Mouse (Mus musculus) heart, postnatal 4 days (tissue): Measurements from ENCODE around the gene Ilf2. TPM values are rescaled to one million over a fixed set of nuclear protein-coding genes. Genes with fewer than 3 reads are reported as not detected.

Experiments used
- DNase-seq: peaks from one replicate; pipeline ENCODE4 v3.0.0; 2021
- total RNA-seq, 2 experiments: library from RNA; stranded (reverse); gene quantifications; 2 replicates each; pipeline ENCODE4 v1.2.3; 2021

Gene Ilf2
- total RNA-seq, 2 experiments from 2014 or later: 69.0 to 74.2 TPM

DNA sequence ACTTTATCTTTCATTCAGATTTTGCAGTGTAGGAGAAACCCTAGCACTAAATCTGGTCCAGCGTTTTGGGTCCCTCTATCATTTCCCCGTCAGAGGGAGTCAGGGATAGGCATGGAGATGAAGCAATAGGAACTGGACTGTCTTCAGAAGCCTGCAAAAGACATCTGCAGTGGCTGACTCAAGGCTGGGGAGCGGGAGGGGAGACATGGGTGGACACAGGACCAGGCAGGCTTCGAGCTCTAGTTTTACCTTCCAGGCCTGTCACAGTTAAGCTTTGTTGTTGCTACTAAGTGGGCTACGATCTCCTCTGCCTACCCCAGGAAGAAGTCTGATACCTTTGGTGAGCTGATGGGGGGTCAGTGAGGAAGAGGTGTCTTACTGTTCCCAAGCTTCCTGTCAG lies 36.4 kb downstream of the Ilf2 start:
- DNase-seq: no peak

DNA sequence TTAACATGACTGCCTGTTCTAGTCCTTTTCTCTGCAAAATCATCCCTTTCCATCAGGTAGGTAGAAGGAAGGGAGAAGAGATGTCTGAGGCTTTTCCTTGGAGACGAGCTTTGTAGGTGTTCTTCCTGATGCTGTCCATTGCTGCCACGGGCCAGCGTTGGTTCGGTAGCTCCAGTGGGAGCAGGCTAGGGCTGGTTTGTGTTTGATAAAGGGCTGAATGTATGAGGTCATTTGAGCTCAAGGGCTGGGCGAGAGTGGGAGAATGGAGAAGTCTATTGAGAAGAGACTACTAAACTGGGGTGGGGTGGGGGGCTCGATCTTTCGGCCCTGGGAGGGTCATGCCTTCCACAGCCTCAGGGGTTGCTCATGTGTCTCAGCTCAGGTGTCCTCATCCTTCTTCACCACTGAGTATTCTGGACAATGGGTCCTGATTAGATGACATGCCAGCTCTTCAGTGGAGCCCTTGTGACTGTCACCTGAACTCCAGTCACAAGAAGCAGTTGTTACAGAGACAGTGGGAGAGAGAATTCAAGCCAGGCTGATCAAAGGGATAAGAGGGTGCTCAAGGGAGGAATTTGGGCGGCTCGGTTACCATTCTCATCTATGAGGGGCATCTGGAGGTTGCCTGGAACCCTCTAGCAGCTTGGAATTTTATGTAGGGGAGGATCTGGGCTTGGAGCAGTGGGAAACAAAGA lies 37.2 kb downstream of the Ilf2 start:
- DNase-seq: no peak

DNA sequence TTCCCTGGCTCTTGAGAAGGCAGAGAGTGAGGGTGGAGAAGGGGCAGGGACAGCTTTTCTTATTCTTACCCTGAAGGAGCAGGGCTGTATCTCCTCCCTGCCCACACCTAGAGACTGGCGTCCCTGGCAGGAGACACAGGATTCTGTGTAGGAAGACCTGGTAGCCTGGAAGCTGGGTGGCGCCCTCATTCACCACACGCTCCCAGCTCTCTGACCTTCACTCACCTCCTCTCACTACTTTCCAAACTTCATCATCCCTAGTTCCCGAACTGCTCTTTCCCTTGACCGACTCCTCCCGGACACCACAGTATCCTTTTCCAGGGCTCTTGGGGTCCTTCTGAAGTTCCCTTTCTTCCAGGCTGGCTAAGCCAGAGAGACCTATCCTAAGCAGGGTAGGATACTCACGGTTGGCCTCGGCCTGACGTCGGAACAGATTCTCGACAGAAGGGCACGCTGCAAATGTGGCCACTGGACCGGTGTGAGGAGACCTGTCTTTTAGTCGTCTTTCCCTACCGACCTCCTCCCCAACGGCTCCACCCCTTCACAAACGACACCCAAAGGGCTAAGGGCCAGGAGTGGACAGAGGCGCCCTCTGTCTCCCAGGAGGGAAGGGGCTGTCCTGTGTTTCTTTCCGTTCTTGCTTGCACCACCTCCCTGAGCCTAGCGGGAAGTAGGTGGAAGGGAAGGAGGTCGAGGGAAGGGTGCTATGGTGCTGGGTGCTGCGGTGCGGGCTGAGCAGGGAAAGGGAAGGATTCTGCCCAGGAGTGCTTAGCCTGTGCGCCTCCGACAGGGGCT lies 38.1 kb downstream of the Ilf2 start, which contains the start of the genes S100a1 and S100a13:
Gene S100a1 (minus strand): TSS at position 597 of the 795 bp plus-strand sequence.
Gene S100a13 (plus strand): TSS at position 640 of the 795 bp plus-strand sequence.
- DNase-seq: peak; percentile 80

DNA sequence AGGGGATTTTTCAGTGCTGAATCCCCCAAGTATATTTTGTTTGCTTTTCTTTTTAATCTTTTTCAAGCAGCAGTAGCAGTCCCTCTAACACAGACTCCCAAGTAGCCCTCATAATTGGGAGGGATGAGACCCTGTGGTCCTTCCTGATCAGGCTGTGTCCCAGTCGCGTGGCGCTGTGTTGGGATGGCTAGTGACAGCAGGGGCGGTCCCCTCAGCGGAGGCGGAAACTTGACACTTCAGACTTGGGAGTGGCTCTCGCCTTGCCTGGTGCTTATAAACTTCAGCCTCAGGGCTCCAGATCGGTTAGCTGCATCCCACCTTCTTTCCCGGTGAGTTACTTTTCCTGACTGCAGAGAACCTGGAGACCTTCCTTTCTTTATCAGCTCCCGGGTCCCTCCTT lies 38.8 kb downstream of the Ilf2 start:
- DNase-seq: peak; percentile 80

DNA sequence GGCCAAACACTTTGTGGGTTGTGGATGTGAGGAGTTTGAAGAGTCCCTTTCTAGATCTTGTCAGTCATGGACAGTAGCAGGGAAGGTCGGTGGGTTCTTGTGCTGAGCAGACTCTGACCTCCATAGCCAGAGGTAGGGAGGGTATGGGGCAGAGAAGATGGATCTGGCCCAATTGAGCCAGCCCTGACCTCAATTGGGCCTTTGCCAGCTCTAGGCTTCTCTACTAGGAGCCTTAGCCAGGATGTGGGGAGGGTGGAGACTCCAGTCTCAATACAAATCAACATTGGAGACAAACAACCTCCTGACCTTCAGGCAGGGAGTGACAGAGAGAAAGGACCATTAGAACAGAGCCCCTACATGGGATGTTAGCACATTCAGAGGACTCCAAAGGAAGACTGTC lies 39.3 kb downstream of the Ilf2 start:
- peak; percentile 49 for DNase-seq

DNA sequence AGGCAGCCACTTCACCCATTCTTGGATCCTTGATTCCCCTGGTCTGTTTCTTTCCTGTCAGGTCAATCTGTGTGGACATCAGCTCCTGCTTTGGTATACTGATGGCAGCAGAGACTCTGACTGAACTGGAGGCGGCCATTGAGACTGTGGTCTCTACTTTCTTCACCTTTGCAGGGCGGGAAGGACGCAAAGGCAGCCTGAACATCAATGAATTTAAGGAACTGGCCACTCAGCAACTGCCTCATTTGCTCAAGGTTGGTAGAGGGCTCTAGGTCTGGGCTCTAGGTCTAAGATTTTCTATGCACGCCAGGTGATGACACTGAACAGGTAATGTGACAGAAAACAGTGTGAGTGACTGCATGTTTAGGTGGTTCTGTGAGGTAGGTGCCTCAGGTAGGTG lies 39.9 kb downstream of the Ilf2 start:
- no peak for DNase-seq

DNA sequence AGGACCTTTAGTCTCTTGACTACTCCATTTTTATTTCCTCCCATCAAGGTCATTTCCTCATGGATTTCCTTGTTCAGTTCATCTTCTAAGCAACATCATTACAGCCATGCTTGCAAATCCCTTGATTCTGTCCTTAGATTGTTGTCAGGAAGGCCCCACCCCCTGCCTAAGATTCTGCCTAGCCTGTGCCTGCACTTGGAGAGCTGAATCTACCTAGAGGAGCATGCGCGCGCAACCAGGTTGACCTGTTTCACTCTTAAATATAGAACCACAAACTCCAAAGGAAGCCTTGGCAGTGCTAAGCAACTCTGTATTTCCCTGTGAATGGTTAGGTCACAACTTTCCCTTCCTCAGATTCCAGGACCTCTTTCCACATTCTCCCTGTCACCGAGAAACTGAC lies 41.8 kb downstream of the Ilf2 start:
- DNase-seq: no peak

DNA sequence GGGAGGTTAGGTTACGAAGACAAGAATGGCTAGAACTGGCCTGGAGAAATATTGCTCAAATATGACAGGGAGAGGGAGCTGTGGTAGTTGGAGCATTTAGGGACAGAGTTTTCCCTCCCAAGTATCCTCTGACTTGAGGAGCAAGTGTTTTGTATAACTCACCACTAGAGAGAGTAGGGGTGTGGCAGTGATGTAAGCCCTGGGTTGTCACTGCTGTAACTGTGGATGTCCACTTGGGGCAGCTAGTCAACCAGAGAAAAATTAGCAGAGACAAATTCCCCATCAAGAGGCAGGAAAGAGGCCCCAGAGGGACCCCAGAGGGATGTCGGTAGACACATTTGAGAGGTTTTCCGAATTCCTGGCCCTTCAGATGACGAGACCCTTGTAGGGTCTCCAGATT lies 49.5 kb downstream of the Ilf2 start:
- DNase-seq: peak; percentile 61

DNA sequence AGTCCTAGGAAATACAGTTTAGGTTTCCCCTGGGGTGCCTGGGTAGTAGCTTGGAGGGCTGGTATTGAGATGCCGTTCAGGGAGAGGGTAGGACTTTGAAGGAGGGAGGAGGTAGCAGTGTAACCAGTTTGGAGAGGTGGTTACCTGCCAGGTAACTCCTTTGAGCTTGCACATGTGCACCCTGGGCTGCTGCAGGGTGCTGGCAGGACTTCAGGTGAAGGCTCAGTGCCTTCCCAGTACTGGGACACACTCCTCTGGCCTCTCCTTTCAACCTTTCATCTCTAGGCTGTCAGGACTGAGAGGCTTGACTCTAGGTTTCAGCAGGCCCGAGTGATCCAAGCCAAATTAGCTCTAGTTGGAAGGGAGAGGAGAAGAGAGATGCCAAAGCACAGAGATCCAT lies 50.1 kb downstream of the Ilf2 start:
- DNase-seq: no peak

DNA sequence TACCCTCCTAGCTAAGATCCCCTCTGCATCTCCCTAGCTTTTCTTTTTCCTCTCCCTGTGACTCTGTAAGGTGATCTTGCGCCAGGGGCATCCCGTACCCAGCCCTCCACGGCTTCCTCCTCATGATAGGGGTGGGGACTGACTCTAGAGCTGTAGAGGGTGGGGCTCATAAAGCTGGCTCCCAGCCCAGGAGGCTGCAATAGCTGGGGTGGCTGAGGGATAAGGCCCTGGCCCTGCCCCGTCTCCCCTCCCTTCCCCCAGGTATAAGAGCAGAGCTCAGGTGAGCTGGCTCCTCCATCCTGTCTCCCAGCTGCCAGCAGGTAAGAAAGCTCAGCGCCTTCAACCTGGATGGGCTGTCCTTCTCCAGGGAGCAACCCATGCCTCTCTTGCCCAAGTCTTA lies 50.7 kb downstream of the Ilf2 start, which contains the start of gene S100a14:
Gene S100a14 (plus strand): TSS at position 277 of the 400 bp plus-strand sequence.
- no peak for DNase-seq

DNA sequence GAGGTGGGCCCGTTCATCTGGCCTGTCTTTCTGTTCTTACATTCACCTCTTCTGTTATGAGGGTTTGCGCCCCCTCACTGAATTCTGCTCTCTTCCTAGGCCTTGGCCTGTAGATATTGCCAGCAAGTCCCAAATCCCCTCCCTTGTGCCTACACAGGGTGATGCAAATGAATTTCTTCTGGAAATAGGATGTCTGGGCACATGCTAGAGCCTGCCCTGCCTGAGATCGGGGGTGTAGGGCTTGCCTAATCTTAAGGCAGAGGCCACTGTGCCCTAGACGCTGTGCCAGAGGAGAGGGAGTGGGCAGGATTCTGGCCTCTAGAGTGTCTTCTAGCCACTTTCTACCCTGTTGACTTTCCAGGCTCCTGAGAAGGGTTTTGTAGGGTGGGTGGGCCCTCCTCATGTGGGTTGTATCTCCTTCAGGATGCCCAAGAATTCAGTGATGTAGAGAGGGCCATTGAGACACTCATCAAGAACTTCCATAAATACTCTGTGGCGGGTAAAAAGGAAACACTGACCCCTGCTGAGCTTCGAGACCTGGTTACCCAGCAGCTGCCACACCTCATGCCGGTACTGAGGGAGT lies 51.5 kb downstream of the Ilf2 start:
- no peak for DNase-seq

DNA sequence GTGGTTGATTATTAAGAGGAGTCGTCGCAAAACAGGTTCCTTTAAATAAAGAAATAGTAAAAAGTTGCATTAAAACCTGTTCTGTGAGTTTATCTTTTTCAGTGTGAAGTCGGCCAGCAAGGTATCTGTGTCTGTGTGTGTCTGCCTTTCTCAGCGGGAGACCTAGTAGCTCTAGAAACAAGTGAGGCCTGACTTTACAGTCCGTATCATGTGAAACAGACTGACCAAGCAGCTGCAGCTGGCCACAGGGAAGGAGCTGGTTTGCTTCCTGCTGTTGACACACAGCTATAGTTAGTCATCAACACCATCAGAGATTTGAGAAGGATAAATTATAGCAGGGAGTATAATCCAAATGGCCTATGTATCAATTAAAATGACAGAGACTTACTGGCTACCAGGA lies 55.8 kb downstream of the Ilf2 start:
- no peak for DNase-seq

DNA sequence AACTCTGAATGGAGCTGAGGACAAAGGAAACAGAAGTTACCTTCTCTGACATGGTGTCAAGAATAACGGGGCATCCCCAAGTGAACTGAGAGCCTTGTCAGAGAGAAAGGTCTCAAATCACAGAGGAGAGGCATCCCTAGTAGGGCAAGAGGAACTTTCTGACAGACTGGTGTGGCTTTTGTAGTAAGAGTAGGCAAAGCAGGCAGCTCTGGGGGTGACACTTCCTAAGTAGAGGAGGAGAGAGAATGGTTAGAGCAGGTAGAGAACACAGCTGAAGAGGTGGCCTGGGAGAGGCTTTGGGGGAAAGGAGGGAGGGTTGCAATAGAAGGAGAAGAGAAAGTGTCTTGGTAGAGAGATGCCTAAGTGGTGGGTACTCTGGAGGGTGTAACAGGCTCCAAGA lies 59.5 kb downstream of the Ilf2 start:
- no peak for DNase-seq

DNA sequence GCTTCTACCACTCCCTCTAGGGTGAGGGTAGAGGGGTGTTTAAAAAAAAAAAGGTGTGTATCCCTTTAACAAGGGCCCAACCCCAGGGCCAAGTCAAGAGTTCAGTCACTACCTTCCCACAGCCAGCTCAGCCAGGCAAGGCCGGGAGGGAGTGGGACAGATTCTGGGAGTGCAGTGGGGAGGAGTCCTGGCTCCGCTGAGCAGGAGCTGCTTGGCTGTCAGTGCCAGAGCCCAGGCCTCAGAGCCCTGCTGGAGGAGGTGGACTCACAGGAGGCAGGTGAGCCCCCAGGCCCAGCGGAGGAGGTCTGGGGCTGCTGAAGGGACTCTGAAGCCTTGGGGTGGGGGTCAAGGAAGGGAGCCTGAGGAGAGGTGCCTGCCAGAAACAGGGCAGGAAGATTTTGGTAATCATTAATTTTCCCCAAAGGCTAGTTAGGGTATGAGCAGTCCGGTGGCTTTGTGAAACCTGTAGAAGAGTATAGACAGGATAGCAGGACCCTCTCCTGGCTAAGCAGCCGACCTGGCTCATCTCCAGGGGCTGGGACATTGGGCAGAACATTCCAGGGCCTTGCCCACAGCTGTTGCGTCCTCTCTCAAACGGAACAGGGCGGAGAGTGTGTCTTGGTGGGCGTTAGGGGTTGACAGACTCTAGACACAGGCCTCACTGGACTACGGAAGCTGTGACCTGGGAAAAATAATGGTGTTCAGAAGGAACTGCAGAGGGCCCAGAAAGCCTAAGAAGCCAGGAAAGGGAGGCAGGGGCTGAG lies 61.4 kb downstream of the Ilf2 start, which contains the start of gene S100a16:
Gene S100a16 (plus strand): TSS at position 114 of the 764 bp plus-strand sequence.
- peak; percentile 84 for DNase-seq

DNA sequence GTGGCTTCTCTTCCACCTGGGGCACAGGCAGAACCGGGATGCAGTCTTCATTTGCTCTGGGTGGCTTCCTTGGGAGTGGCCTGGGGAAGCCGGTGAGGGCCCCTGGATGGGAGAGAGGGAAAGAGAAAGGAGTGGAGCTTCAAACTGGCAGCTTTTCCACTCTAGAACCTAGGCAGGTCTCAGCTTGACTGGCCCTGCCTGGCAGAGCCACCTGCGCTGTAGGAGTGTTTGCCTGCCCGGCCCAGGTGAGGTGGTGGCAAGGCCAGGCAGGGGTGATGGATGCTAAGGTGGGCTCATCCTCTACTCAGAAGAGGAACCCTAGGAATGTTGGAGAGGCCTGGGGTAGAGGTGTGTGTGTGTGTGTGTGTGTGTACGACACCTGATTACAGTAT lies 62.0 kb downstream of the Ilf2 start:
- DNase-seq: no peak

Other genes with a start within 250 kb of the Ilf2 start
- 10 to 100 TPM; 40.9 to 47.4 TPM for gene Jtb, start 244.5 kb upstream of the Ilf2 start, total RNA-seq
- gene Creb3l4, start 232.6 kb upstream of the Ilf2 start, total RNA-seq: under 1 TPM; 0.18 to 0.19 TPM
- 100 to 1,000 TPM; 101 to 106 TPM for gene Slc39a1, start 228.0 kb upstream of the Ilf2 start, total RNA-seq
- 10 to 100 TPM; 18.0 to 18.8 TPM for gene Crtc2, start 222.0 kb upstream of the Ilf2 start, total RNA-seq
- 10 to 100 TPM; 22.2 to 22.3 TPM for gene Dennd4b, start 210.9 kb upstream of the Ilf2 start, total RNA-seq
- gene Gatad2b, start 182.9 kb upstream of the Ilf2 start, total RNA-seq: 10 to 100 TPM; 59.5 to 62.0 TPM
- 1 to 10 TPM; 3.4 to 3.9 TPM for gene Slc27a3, start 86.2 kb upstream of the Ilf2 start, total RNA-seq
- gene Ints3, start 42.5 kb upstream of the Ilf2 start, total RNA-seq: 10 to 100 TPM; 24.1 to 28.6 TPM
- gene Npr1, start 10.3 kb upstream of the Ilf2 start, total RNA-seq: 10 to 100 TPM; 30.4 to 33.0 TPM
- gene Snapin, start 14.9 kb downstream of the Ilf2 start, total RNA-seq: 10 to 100 TPM; 50.0 to 58.0 TPM
- gene Chtop, start 33.4 kb downstream of the Ilf2 start, total RNA-seq: 100 to 1,000 TPM; 140 to 143 TPM
- 100 to 1,000 TPM; 282 to 313 TPM for gene S100a1, start 38.3 kb downstream of the Ilf2 start, total RNA-seq
- gene S100a13, start 38.3 kb downstream of the Ilf2 start, total RNA-seq: 10 to 100 TPM; 34.2 to 37.9 TPM
- gene S100a14, start 50.7 kb downstream of the Ilf2 start, total RNA-seq: under 1 TPM in 1 of 2 experiments, not detected in 1; 0.74 TPM
- gene S100a16, start 61.1 kb downstream of the Ilf2 start, total RNA-seq: 100 to 1,000 TPM; 101 to 106 TPM
- not detected for gene S100a3, start 84.5 kb downstream of the Ilf2 start, total RNA-seq
- not detected for gene S100a2, start 114.1 kb downstream of the Ilf2 start, total RNA-seq
- not detected for gene Gm42674, start 125.8 kb downstream of the Ilf2 start, total RNA-seq
- 1 to 10 TPM; 7.6 to 9.5 TPM for gene S100a4, start 127.6 kb downstream of the Ilf2 start, total RNA-seq
- gene S100a5, start 132.4 kb downstream of the Ilf2 start, total RNA-seq: not detected
- 10 to 100 TPM; 72.1 to 75.9 TPM for gene S100a6, start 136.8 kb downstream of the Ilf2 start, total RNA-seq
- gene S100a7a, start 177.9 kb downstream of the Ilf2 start, total RNA-seq: not detected
- 10 to 100 TPM in 1 of 2 experiments, 1 to 10 TPM in 1; 6.8 to 10.4 TPM for gene S100a8, start 192.9 kb downstream of the Ilf2 start, total RNA-seq
- 10 to 100 TPM in 1 of 2 experiments, 1 to 10 TPM in 1; 8.1 to 14.6 TPM for gene S100a9, start 219.6 kb downstream of the Ilf2 start, total RNA-seq